Mouse (Mus musculus): ENCODE data around the gene Taf6.
"Not testable (repeated sequence)": the region's sequence is repeated elsewhere in the genome, so short reads cannot be mapped to it uniquely, and the experiment has no call there.

The Taf6 gene

DNA sequence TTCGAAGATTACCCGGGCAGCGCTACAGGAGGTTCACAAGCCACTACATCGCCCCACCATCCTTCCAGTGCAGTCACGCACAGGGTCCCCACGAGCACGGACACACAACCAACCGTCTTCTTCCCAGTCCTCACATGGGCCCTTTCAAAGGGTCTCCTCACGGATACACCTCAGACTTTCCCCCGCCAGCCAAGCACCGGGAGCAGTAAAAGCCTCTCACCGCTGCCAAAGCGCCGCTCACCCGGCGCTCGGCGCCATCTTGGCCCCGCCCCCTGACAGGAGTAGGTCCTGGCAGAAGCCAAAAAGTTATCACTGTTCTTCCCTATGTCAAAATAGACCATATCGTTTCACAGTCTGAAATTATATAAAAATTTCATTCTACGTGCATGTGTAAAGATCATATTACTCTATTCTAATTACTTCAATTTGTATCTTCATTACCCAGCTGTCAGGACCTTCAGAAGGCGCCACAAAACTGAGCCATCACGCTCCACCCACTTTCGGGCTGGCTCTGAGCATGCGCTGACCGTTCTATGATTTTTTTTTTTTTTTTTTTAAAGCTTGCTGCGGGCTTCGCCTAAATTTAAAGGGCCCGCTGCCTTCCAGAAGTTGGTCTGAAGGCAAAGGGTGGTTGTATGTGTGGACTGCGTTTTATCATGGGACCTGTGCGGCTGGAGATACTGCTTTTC lies at the start of gene Taf6, which contains the start of gene Cnpy4:
Taf6 (minus strand) TSS at position 502 of the 689 bp plus-strand sequence.
Cnpy4 (plus strand) TSS at position 536 of the 689 bp plus-strand sequence.
- peak; percentile 79 to 87 for DNase-seq (ENCODE audit: low spot score in 2 of 2)

DNA sequence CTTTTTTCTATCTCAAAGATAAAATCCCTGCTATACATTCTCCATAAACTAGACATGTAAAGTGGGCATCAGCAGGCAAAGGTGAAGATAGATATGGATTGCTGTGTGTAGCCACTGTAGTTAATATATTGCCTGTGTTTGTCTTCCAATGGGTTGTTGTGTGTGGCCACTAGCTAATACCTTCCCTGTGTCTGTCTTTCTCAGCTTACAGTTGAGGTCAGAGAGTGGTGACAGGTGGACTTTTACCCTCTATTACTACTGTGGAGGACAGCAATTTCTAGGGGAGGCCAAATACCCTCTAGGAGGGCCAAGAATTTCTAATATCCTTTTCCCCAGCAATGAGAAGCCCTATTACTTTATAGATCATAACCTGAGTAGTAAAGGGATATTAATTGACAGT lies 47.0 kb upstream of the Taf6 start:
- no peak for DNase-seq (ENCODE audit: low spot score in 2 of 2)

DNA sequence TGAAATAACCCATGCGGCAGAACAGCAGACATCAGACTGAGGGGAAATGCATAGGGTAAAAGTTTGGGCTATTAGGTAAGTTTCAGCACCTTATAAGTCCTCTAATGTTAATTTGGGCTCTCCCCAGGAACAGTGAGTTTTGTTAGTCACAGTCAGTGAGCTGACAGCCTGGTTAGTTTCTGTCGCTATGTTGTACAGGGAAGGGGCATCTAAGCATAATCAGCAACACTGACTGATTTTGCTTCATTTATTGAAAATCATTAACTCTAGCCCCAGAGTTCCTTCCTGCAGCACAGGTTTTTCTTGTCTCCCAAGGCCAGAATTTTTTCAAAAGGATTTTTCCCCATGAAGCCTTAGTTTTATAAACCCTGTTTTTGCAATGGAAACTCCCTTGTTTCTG lies 46.5 kb upstream of the Taf6 start:
- no peak for DNase-seq (ENCODE audit: low spot score in 2 of 2)

DNA sequence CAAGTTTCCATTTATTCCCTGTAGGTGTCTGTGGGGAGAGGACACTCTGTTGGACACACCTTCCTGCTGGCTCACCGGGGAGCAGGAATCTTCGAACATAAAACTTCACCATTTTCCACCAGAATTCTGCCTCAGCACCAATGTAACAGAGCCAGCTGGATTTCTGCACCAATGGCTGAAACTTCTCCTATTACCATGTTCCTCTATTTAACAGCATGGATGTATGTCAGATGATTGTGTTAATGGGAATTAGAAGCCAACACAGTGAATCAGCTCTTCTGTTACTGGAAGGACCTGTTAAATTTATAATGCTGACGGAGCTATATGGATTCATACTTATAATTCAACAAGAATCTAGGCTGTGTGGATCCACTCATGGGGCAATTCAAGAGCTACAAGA lies 42.3 kb upstream of the Taf6 start:
- no peak for DNase-seq (ENCODE audit: low spot score in 2 of 2)

DNA sequence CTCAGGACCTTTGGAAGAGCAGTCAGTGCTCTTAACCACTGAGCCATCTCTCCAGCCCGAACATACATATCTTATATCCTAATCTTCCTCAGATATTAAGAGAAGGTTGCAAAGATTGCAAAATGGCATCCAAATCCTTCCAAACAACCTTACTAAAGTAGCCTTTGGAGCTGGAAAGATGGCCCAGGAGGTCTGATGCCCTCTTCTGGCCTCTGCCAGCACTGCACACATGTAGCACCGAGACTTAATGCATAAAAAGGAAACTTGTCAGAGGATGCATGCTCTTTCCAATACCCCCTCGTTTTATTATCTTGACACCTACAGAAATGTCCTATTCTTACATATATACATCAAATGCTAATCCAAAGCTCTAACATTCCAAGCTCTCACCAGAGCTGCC lies 40.8 kb upstream of the Taf6 start:
- DNase-seq (ENCODE audit: low spot score in 2 of 2), result peak; percentile 41 to 55

DNA sequence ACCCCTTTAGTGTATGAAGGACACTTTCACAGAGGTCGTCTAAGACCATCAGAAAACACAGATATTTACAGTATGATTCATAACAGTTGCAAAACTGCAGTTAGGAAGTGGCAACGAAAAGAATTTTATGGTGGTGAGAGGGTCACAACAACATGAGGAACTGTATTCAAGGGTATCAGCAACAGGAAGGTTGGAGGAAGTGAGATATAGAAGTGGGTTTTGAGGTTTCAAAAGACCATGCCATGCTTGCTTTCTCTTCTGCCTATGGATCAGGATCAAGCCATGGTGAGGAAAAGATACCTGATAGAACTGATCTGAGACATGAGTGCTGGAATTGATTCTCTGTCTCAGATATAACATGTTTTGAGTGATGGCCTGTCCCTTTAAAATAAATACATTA lies 40.1 kb upstream of the Taf6 start:
- peak; percentile 47 to 60 for DNase-seq (ENCODE audit: low spot score in 2 of 2)

DNA sequence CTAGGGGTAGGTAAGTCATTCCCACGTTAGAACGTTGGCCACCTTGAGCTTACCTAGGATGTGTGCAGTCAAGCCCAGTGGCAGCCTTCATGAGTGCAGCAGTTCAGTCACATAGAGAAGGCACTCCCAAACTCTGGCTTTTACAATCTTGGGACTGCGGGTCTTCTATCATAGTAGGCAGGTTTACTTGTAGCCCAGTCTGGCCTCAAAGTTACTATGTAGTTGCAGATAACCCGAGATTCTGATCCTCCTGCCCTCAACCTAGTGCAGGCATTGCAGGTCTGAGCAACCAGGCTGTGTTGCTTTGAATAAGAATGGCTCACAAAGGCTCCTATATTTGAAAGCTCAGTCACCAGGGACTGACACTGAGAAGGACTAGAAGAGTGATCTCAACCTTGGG lies 39.2 kb upstream of the Taf6 start:
- no peak for DNase-seq (ENCODE audit: low spot score in 2 of 2)

DNA sequence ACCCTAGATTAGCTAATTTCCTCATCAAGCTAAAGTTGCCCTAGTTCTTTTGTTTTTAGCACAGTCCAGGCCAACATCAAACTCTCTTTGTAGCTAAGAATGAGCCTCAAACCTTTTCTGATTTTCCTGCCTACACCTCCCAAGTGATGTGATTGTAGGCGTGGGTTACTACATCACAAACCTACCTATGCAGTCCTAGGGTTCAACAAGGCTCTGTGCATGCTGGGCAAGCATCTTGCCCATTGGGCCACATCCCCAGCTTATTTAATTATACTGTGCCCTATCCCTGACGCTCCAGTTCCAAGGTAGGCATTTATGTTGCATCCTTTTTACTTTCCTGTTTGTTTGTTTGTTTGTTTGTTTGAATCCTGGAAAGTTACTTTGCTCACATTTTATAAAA lies 38.4 kb upstream of the Taf6 start, which contains the start of gene Nxpe5:
Nxpe5 (plus strand) TSS at position 199 of the 400 bp plus-strand sequence.
- DNase-seq (ENCODE audit: low spot score in 2 of 2), result no peak

DNA sequence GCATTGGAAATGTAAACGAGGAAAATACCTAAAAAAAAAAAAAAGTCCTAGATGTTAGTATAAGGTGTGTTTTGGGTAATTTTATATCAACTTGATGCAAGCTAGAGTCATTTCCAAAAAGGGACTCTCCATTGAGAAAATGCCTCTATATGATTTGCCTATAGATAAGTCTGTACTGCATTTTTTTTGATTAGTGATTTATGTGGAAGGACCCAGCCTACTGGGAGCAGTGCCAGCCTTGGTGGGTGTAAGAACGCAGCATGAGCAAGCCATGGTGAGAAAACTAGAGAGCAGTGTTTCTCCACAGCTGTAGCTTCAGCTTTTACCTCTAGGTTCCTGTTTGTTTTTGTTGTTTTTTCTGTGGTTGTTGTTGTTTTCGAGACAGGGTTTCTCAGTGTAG lies 36.0 kb upstream of the Taf6 start:
- no peak for DNase-seq (ENCODE audit: low spot score in 2 of 2)

DNA sequence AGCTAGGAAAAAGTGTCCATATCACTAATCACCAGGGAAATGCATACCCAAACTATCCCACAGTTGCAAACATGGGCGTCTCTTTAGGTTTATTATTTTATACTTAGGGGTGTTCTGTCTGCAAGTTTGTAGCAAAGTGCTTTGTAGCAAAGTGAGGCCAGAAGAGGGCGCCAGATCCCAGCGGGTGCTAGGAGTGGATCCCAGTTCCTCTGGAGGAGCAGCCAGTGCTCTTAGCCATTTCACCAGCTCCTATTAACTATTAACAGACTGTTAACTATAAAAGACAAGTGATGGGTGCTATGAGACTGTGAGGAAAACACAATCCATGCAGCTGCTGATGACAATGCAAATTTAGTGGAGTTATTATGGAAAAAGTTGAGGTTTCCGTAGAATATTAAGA lies 34.9 kb upstream of the Taf6 start:
- DNase-seq (ENCODE audit: low spot score in 2 of 2), result peak; percentile 76 to 77

DNA sequence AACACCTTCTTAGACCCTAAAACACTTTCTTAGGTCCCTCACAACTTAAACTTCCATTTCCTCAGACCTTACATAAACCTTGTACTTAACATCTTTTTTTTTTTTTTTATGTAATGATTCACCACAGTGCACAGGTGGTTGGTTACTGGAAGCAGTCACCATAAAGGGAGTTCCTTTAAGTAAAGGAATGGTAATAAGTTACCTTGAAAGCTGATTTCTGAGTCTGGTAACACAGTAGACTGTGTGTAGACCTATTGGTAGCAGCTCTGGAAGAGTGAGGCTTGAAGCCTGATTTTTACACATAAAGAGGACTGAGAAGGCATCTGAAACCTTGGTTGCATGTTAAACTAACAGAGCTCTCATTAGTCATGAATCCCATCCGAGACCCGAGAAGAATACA lies 32.6 kb upstream of the Taf6 start:
- no peak for DNase-seq (ENCODE audit: low spot score in 2 of 2)

DNA sequence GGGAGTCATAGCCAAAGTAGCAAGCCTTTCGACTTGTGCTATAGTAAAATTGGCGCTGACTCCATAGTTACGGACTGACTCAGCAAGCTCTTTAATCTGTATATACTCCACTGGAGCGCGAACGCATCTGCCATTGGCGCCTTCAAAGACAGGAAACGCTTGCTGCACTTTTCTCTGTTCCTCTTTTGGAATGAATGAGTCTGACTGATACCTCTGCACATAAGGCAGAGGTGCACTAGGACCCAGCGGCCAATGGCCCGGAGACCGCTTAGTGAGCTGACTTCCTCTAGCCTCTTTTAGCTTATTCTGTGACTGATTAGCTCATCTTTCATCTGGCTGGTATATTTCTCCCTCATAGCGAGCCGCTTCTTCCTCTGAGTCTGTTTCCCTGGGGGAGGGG lies 29.4 kb upstream of the Taf6 start:
- not testable (repeated sequence) for DNase-seq (ENCODE audit: low spot score in 2 of 2)

DNA sequence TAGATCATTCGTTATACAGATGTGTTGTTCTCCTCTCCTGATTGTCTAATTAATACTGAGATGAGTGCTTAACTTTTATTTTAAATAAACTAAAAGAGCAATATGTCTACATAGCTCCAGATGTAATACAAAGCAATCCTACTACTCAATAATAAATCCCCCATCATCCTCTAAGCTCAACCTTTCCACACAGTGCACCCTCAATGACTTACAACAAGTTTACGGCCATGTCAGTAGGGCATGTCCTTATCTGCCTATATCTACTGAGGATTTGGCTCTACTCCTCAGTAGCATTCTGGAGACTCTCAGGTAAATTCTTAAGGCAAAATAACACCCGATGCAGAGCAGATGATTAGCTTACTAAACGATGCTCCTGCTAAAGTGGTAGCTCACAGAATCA lies 20.6 kb upstream of the Taf6 start:
- DNase-seq (ENCODE audit: low spot score in 2 of 2), result no peak

DNA sequence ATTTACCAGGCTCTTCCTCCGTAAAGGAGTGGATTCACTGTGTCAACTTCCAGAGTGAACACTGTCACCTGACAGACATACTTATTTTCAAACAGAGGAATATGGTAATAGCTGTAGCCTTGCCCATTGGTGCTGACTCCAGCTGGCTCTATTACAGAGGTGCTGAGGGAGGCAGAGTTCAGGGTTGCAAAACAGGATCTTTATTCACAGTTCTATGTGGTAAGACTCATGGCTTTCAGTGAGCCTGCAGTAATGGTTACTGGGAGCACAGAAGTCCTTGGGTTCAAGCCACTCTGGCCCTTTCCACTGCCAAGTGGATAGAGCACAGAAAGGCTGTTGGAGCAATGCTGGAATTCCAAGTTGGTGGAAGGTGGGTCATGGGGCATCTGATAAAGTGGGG lies 20.0 kb upstream of the Taf6 start:
- DNase-seq (ENCODE audit: low spot score in 2 of 2), result no peak

DNA sequence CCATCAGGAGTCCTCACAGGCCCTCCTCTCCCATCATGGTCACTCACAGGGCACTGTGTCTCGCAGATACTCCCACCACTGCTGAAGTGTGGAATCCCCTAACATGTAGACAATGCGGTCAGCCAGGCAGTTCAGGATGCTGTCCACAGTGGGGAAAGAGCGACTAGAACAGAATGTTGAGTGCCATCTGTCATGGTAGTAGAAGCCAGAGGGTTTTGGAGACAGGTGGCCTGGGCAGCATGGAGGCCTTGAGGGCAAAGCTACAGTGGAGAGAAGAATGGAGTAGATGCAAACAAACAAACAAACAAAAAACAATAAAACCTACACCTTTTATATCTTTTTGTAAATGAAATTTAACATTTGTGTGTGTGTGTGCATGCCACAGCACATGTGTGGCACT lies 14.8 kb upstream of the Taf6 start:
- DNase-seq (ENCODE audit: low spot score in 2 of 2), result no peak

DNA sequence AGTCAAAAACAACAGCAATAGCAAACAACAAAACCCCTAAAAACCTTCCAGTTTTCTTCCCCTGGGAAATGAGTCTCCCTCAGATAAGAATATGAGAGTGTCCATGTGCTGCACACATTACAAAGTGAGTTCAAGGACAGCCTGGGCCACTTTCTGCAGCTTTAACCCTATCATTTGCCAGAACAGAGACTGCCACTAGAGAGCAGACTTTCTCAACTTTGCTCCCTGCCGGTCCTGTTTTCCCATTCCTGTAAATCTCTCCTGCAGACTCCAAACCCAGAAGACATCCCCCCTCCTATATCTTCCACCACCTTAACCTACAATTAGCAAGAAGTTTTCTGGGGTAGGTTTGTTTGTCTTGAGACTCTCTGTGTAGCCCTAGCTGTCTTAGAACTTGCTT lies 12.3 kb upstream of the Taf6 start:
- no peak for DNase-seq (ENCODE audit: low spot score in 2 of 2)

DNA sequence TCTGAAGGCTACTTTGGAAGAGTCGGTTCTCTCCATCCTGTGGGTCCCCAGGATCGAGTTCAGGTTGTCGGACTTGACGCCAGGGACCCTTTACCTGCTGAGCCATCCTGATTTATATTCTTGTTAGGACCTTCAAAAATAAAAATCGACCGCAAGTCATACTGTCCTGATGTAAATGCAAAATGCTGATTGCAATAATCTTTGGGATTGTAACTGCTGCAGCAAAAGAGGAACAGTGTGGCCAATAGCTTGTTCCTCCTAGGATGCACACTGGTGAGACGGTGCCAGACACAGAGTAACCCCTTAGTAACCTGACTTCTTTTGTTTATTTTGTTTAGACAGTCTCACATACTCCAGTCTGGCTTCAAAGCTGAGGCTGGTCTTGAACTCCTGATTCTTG lies 8.2 kb upstream of the Taf6 start:
- DNase-seq (ENCODE audit: low spot score in 2 of 2), result no peak

DNA sequence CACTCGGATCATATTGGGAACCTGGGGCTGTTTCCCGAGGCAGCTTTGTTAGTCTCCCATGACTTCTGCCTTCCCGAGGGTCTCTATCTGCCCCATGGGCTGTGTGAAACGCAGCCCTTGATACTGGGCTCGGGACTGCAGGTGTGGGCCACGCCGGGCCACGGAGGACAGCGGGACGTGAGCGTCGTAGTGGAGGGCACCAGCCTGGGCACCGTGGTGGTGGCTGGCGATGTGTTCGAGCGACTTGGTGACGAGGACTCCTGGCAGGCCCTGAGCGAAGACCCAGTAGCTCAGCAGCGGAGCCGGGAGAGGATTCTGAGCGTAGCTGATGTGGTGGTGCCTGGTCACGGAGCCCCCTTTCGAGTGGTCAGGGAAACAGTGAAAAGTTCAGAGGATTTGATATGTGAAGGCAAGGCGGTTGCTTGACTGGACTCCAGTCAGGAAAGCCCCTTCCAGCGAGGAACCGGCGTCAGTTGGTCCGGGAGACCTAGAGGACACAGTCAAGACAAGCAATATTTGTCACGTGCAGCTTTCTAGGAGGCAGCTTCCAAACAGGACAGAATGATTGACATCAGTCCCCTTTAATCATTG lies 7.6 kb upstream of the Taf6 start:
- DNase-seq (ENCODE audit: low spot score in 2 of 2), result peak in 1 of 2 experiments; percentile 18

DNA sequence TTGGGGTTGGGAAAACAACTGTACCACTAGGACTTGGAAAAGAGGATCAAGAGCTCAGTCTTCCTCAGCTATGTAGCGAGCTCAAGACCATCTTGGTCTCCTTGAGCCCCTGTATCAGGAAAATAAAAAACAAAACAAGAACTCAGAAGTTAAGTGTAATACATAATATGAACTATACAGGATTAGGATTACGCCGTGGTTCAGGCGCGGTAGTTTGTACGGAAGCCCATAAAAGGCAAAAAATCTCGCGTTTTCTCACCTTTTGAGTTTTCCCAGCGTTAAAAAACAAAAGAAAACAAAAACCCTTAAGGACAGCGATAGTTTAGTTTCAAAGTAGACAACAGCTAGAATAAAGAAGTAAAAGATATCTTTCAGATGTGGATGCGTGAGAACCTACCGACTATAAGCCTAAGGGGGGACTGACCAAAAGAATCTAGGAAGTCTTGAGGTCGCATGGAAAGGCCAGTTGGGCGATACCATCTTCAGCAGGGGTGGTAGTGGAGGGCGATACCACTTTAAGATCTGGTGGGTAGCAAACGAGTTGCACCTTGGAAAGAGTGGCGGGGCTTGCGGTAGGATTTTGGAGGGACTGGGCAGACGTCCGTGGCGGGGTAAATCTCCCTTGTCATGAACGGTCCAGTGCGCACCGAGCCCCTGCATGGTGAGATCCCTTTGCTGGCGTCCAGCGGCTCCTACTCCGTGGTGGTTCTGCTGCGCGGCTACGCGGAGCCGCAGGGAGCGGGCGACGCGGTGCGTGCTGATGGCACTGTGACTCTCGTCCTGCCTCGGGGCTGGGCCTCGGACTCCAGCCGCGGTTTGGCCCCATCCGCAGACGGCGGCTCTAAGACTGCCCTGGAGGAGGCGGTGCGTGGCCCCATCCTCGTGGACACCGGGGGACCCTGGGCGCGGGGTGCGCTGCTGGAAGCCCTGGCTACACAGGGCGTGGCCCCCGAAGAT lies 6.8 kb upstream of the Taf6 start, which contains the start of gene Mblac1:
Mblac1 (plus strand) TSS at position 544 of the 957 bp plus-strand sequence.
- peak; percentile 72 to 81 for DNase-seq (ENCODE audit: low spot score in 2 of 2)

DNA sequence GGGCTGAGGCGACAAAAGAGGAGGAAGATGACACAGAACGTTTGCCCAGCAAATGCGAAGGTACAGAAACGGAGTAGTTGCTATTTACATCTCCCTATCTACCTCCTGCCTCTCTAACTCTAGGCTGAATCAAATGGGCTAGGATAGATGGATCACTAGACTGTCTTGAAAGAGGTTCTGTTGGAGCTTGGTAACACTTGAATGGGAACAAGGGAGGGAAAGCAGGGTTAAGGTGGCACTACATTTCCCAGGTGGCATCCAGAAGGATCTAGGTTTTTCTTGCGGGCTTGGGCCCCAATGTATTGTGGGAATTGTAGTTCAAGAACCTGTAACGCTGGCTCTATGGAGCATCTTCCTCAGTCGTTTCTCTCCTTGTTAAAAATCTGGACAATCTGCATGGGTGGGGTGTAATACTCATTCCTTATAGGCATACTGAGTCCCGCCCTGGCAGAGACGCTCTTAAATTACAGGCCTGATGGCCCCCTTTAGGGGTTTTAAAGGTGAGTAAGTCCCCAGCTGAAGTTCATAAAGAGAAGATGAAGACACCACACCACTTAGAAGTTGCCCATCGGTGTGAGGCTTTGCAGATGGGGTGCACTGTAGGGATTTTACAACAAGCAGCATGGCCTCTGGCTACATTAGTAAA lies 533 bp upstream of the Taf6 start:
- DNase-seq (ENCODE audit: low spot score in 2 of 2), result peak; percentile 73 to 78

DNA sequence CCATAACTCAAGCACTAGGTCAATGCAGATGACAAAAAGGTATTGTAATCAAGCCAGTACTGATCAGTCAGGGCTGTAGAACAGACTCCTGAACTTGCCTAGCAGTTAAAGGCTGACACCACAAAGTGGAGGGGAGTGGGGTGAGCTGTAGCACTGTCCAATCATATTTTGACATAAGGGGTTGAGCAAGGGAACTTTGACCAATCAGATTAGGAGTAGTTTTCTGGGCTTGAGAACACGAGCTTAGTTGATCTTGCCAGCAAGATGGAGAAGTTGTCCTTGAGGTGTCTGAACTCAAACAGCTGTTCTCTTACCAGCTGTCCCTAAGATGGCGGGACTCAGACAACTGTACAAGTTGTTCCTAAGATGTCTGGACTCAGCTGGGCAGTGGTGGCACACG lies 14.0 kb downstream of the Taf6 start:
- no peak for DNase-seq (ENCODE audit: low spot score in 2 of 2)

Measured in spleen, postnatal 36 days (tissue).